Mouse (Mus musculus): ENCODE data around the gene Pcsk6. TPM values are rescaled to one million over a fixed set of nuclear protein-coding genes. Genes with fewer than 3 reads are reported as not detected.

Gene Pcsk6
- polyA plus RNA-seq, 1 experiment = 63.6 TPM

Other genes starting within 250 kb of the Pcsk6 start
- 19.0 and 20.7 TPM in 2 replicates for gene Tarsl2, start 216.8 kb upstream of the Pcsk6 start, polyA plus RNA-seq (2012; ENCODE audit: insufficient read depth, insufficient read length, missing spikeins)
- gene Tm2d3, start 170.6 kb upstream of the Pcsk6 start, polyA plus RNA-seq (2012; ENCODE audit: insufficient read depth, insufficient read length, missing spikeins) = 41.7 and 63.3 TPM in 2 replicates
- gene Gm45213, start 181.9 kb downstream of the Pcsk6 start, polyA plus RNA-seq (2012; ENCODE audit: insufficient read depth, insufficient read length, missing spikeins) = not detected in 2 replicates
- 18.8 and 20.6 TPM in 2 replicates for gene Snrpa1, start 197.3 kb downstream of the Pcsk6 start, polyA plus RNA-seq (2012; ENCODE audit: insufficient read depth, insufficient read length, missing spikeins)
- gene Selenos, start 217.9 kb downstream of the Pcsk6 start, polyA plus RNA-seq (2012; ENCODE audit: insufficient read depth, insufficient read length, missing spikeins) = 45.9 and 48.0 TPM in 2 replicates
- 4.8 and 5.5 TPM in 2 replicates for gene Chsy1, start 247.8 kb downstream of the Pcsk6 start, polyA plus RNA-seq (2012; ENCODE audit: insufficient read depth, insufficient read length, missing spikeins)

Measured in brown adipose tissue, adult 24 weeks (tissue).